Mouse (Mus musculus): Measurements from ENCODE around the gene Megf11. TPM values are rescaled to one million over a fixed set of nuclear protein-coding genes. Genes with fewer than 3 reads are reported as not detected.
A peak's percentile ranks its signal among the peaks of the same experiment; 100 is the strongest.

Megf11 gene
- polyA plus RNA-seq, 1 experiment from 2014 or later, result 4.0 TPM

DNA sequence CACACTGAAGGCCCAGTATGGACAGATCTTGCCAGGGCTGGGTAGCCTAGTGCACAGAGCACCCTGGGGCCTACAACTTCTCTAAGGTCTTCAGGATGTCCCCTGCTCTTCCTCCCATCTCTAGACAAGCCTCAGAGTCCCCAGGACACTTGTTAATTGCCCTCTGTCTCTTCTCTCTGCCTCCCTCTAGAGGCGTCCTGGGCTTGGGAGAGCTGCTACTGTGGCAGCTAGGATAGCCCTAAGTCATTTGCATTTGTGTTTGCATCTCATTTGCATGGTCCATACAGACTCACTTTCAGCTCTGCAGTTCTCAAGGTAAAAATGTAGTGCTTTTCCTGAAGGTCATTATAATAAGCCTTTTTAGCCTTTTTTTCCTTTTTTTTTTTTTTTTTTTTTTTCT is 11.7 kb downstream of the Megf11 start:
- no peaks in the 10 kb centered on the region for H3K36me3 ChIP-seq

DNA sequence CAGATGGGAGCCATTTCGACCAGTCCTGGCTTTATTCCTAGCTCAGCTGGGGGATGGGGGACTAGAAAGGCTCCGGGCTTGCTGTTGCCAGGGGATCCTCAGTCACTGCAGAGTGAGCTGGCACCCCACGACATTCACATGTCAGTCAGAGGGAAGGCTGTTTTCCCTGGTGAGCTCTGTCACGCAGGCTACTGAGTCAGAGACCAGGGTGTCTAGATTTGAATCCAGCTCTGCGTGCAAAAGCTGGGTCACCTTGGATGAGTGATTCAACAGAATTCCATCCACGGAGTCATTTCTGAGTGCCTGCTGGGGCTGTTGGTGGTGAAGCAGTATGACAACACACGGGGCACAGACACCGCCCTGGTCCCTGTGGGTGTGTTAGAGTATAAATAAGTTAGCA is 13.7 kb downstream of the Megf11 start:
- Histone ChIP-seq H3K4me1 (peaks cover 8% of the 10 kb centered on the region; the same call in 1 of the 2 replicates), H3K4me3 (replicated peaks) (no peak overlapping the region), H3K4me2 (no peak overlapping the region), H3K27me3 (no peaks in the 10 kb centered on the region; the same call in 1 of the 2 replicates), H3K27ac (no peak overlapping the region), H3K36me3 (no peaks in the 10 kb centered on the region), H3K9me3 (replicated peaks) (no peaks in the 10 kb centered on the region), H3K9ac (no peak overlapping the region)
- ATAC-seq (replicated peaks; ENCODE audit: low FRiP score), result no peak
- 71% methylated on average over 8 of the region's 8 CpGs for WGBS

More for the DNA sequence above, 11.7 kb downstream of the Megf11 start:
- no peaks in the 10 kb centered on the region for H3K9me3 ChIP-seq (replicated peaks)
- WGBS, result 23% methylated on average over 1 of the region's 1 CpGs
- H3K9ac ChIP-seq, result no peak overlapping the region
- H3K4me3 ChIP-seq (replicated peaks), result no peak overlapping the region
- no peak for ATAC-seq (replicated peaks; ENCODE audit: low FRiP score)
- H3K4me2 ChIP-seq, result no peak overlapping the region
- H3K4me1 ChIP-seq, result peaks cover 8% of the 10 kb centered on the region; the same call in 1 of the 2 replicates
- H3K27me3 ChIP-seq, result no peaks in the 10 kb centered on the region
- no peak overlapping the region for H3K27ac ChIP-seq

DNA sequence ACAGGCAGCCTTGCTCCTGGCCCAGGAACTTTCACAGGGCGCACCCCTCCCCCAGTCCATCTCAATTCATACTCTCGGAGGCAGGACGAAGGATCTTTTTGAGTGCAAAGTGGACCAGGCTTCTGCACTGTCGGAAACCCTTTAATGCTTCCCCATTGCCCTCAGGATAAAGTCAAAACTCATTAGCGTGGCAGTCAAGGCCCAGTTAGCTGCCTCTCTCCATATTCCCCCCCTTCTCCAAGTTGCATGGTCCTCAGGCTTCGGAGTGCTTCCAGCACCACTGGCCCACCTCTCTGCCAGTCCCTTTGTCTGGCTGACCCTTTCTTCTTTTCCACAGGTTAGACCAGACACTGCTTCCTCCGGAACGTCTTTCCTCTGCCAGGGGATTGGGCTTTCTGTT is 16.7 kb downstream of the Megf11 start:
- WGBS, result 78% methylated on average over 8 of the region's 8 CpGs
- no peaks in the 10 kb centered on the region for H3K36me3 ChIP-seq
- H3K4me3 ChIP-seq (replicated peaks), result no peak overlapping the region
- no peak for ATAC-seq (replicated peaks; ENCODE audit: low FRiP score)
- H3K9ac ChIP-seq, result no peak overlapping the region
- H3K27ac ChIP-seq, result no peak overlapping the region
- no peaks in the 10 kb centered on the region; the same call in 1 of the 2 replicates for H3K27me3 ChIP-seq
- 0 out of 2 replicates have a peak, but pooled peaks cover 3% of the 10 kb centered on the region for H3K4me1 ChIP-seq
- no peaks in the 10 kb centered on the region for H3K9me3 ChIP-seq (replicated peaks)
- H3K4me2 ChIP-seq, result no peak overlapping the region

DNA sequence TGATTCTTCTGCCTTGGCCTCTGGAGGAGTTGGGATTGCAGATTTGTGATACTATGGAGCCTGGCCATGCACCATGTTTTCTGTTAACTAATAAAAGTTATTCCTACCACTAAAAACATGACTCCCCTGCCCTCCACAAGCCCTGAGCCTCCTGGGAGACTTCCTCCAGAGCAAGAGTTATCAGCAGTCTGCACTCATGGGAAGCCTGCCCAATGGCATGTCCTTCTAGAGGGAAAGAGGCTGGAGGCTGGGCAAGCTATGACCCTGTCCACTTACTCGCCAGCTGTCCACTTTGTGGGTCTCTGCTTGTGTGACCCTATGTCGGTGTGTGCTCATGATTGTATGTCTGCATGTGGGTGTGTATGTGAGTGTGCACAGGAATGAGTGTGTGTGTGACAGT is 21.4 kb downstream of the Megf11 start:
- Histone ChIP-seq H3K4me1 (peaks cover 17% of the 10 kb centered on the region), H3K36me3 (no peaks in the 10 kb centered on the region), H3K9ac (no peak overlapping the region), H3K4me3 (replicated peaks) (no peak overlapping the region), H3K27me3 (no peaks in the 10 kb centered on the region; the same call in 1 of the 2 replicates), H3K4me2 (no peak overlapping the region), H3K27ac (no peak overlapping the region), H3K9me3 (replicated peaks) (no peaks in the 10 kb centered on the region)
- WGBS, result 63% methylated on average over 2 of the region's 2 CpGs
- ATAC-seq (replicated peaks; ENCODE audit: low FRiP score), result no peak

DNA sequence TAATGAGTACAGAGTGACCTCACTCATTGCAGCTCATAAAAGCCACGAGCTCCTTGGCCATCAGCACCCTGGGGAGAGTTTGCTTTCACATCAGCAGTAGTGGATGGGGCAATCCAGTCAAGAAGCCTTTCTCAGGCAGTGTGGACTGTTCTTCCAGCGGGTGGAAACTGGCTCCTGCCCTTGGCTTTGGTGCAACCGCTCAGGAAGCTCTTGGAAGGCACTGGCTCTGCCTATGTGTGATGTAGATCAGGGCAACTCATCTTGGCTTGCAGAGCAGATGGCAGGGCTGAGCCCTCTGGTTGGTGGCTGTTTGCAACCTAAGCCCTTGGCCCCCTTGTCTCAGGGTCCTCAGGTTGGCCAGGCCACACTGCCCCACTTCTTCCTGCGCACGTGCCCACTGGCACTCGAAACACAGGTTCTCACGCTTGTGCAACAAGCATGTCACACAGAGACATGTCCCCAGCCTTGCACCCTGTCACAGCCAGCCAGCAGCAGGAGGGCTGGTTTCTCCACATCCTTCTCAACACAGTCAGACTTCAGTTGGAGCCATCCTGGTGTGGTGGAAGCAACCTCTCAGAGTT is 22.1 kb downstream of the Megf11 start:
- 80% methylated on average over 7 of the region's 7 CpGs for WGBS
- no peak overlapping the region for H3K27ac ChIP-seq
- ATAC-seq (replicated peaks; ENCODE audit: low FRiP score), result no peak
- no peak overlapping the region for H3K9ac ChIP-seq
- no peaks in the 10 kb centered on the region for H3K9me3 ChIP-seq (replicated peaks)
- H3K4me1 ChIP-seq, result peaks cover 16% of the 10 kb centered on the region
- H3K36me3 ChIP-seq, result no peaks in the 10 kb centered on the region
- H3K4me2 ChIP-seq, result no peak overlapping the region
- H3K27me3 ChIP-seq, result no peaks in the 10 kb centered on the region; the same call in 1 of the 2 replicates
- H3K4me3 ChIP-seq (replicated peaks), result no peak overlapping the region

DNA sequence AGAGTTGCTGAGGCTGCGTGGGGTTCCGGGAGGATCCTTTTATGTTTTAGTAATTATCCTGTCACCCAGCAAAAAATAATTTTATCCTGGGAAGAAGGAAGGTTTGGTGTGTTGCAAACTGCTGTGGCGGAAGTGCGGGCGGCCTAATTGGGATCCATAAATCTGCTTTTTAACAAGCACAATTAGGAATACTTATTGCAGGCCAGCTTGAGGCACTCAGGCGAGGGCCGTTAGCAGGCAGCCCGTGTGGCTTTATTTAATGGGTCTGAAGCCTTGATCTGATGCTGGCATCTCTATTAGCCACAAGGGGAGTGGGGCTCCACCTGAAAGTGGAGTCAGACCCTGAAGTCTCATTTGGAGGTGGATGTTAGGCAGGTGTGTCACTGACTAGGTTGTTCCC is 23.4 kb downstream of the Megf11 start:
- Histone ChIP-seq H3K36me3 (no peaks in the 10 kb centered on the region), H3K4me2 (no peak overlapping the region), H3K27ac (no peak overlapping the region), H3K9me3 (replicated peaks) (no peaks in the 10 kb centered on the region), H3K27me3 (no peaks in the 10 kb centered on the region; the same call in 1 of the 2 replicates), H3K4me1 (peaks cover 16% of the 10 kb centered on the region), H3K4me3 (replicated peaks) (no peak overlapping the region), H3K9ac (no peak overlapping the region)
- WGBS, result 12% methylated on average over 8 of the region's 8 CpGs
- 0 out of 2 replicates have a peak, but pooled peaks have one; percentile 2 for ATAC-seq (replicated peaks; ENCODE audit: low FRiP score)

DNA sequence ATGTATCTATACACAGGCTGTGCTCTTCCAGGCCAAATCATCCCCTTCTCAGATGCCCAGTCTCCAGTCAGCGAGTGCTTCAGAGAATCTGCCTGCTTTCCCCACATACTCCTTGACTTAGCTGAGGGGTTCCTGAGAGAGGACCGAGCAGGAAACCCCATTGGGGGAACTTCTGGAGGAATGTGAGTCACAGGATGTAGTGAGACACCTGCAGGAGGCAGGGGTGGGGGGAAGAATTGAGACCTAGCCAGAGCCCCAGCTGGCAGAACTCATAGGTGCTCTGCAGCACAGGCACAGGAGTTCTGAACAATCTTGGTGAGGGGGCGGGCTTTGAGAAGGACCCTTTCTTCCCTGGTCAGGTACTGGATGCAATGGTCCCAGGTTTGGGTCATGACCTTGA is 35.0 kb downstream of the Megf11 start:
- no peak for ATAC-seq (replicated peaks; ENCODE audit: low FRiP score)
- no peaks in the 10 kb centered on the region for H3K36me3 ChIP-seq
- no peaks in the 10 kb centered on the region for H3K4me1 ChIP-seq
- no peak overlapping the region for H3K9ac ChIP-seq
- H3K4me3 ChIP-seq (replicated peaks), result no peak overlapping the region
- WGBS, result 90% methylated on average over 3 of the region's 3 CpGs
- no peaks in the 10 kb centered on the region for H3K27me3 ChIP-seq
- no peaks in the 10 kb centered on the region for H3K9me3 ChIP-seq (replicated peaks)
- no peak overlapping the region for H3K27ac ChIP-seq
- no peak overlapping the region for H3K4me2 ChIP-seq

DNA sequence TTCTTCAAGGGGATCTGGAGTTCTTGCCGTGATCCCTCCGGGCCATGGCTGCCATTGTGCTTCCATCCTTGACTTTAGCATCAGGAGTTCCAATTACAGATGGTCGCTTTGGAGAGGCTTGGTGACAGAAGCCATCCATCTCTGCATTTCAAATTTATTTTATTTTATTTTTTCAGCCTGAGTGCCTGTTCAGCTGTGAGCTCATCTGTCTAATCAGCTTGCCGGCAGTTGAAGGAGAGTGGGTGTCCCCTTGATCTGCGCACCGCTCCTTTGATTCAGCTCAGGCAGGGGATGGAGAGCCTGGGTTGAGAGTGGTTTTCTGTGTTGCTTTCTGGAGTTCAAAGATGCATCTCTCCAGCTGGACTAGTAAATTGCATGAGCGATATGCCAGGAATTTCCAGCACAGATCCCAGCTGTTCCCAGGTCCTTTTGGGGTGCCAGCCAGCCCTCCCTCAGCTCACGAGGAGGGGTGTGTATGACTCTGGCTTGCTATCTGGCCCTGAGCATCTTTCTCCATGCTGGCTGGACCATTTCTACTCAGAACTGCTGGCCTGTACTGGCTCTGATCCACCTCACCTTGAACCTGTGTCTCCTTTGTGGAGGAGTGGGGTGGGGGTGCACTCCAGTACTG is 36.7 kb downstream of the Megf11 start:
- H3K9me3 ChIP-seq (replicated peaks), result no peaks in the 10 kb centered on the region
- no peak overlapping the region for H3K27ac ChIP-seq
- H3K4me3 ChIP-seq (replicated peaks), result no peak overlapping the region
- ATAC-seq (replicated peaks; ENCODE audit: low FRiP score), result no peak
- no peak overlapping the region for H3K4me2 ChIP-seq
- H3K4me1 ChIP-seq, result no peaks in the 10 kb centered on the region
- WGBS, result 76% methylated on average over 8 of the region's 8 CpGs
- H3K27me3 ChIP-seq, result no peaks in the 10 kb centered on the region
- H3K9ac ChIP-seq, result no peak overlapping the region
- H3K36me3 ChIP-seq, result no peaks in the 10 kb centered on the region

DNA sequence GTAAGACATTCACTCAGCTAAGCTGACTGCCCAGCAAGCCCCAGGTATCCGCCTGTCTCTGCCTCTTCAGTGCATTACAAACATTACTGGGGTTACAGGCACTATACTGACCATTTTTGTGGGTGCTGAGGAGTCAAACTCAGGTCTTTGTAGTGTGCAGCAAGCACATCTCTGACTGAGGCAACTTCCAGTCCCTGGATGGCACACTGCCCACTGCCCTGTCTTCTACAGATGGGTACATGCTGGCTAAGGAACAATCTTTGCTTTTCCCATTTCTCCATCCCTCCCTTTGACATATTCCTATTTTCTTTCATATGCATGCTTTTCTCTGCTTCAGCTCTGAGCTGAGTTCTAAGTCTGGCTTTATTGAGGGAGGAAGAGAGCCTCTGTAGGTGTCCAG is 38.5 kb downstream of the Megf11 start:
- 94% methylated on average over 1 of the region's 1 CpGs for WGBS
- Histone ChIP-seq H3K9ac (no peak overlapping the region), H3K27ac (no peak overlapping the region), H3K27me3 (0 out of 2 replicates have a peak, but pooled peaks cover 2% of the 10 kb centered on the region), H3K4me1 (no peaks in the 10 kb centered on the region), H3K36me3 (no peaks in the 10 kb centered on the region), H3K9me3 (replicated peaks) (no peaks in the 10 kb centered on the region), H3K4me3 (replicated peaks) (no peak overlapping the region), H3K4me2 (no peak overlapping the region)
- ATAC-seq (replicated peaks; ENCODE audit: low FRiP score), result no peak

DNA sequence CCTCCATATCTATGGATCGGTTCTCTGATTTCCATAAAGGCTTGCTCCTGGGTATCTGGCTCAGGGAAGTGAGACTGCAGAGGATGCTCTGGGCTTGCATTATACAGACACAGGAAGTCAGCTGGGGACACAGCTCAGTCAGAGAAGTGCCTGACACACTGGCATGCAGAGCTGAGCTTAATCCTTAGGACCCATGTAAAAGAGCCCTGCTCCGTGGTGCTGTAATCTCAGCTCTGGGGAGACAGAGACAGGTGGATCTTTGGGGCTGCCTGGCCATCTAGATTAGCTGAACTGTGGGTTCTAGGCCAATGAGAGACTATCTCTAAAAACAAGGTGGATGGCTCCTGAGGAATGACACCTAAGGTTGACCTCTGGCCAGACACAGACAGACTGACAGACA is 50.7 kb downstream of the Megf11 start:
- ATAC-seq (replicated peaks; ENCODE audit: low FRiP score), result no peak
- 74% methylated on average over 2 of the region's 2 CpGs for WGBS
- Histone ChIP-seq H3K4me2 (no peak overlapping the region), H3K27ac (no peak overlapping the region), H3K27me3 (no peaks in the 10 kb centered on the region), H3K36me3 (no peaks in the 10 kb centered on the region), H3K4me3 (replicated peaks) (no peak overlapping the region), H3K9ac (no peak overlapping the region), H3K4me1 (peaks cover 5% of the 10 kb centered on the region; the same call in 1 of the 2 replicates), H3K9me3 (replicated peaks) (0 out of 2 replicates have a peak, but pooled peaks cover under 1% of the 10 kb centered on the region)

DNA sequence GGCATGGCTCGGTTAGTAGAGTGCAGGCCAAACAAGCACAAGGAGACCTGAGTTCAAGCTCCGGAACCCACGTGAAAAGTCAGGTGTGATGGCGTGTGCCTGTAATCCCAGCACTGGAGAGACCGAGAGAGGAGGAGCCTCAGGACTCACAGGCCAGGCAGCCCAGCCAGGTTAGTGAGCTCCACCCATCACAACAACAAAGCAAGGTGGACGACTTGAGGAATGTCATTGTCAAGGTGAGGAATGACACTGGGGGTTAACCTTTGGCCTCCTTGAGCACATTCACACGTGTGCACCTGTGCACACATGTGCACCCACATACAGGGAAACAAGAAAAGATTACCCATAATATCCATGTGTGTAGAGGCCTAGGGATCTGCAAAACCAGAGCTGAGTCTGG is 54.7 kb downstream of the Megf11 start:
- Histone ChIP-seq H3K27me3 (no peaks in the 10 kb centered on the region), H3K9ac (no peak overlapping the region), H3K4me2 (no peak overlapping the region), H3K9me3 (replicated peaks) (no peaks in the 10 kb centered on the region), H3K4me1 (peaks cover 5% of the 10 kb centered on the region; the same call in 1 of the 2 replicates), H3K27ac (no peak overlapping the region), H3K4me3 (replicated peaks) (no peak overlapping the region), H3K36me3 (no peaks in the 10 kb centered on the region)
- 84% methylated on average over 7 of the region's 7 CpGs for WGBS
- ATAC-seq (replicated peaks; ENCODE audit: low FRiP score), result no peak

DNA sequence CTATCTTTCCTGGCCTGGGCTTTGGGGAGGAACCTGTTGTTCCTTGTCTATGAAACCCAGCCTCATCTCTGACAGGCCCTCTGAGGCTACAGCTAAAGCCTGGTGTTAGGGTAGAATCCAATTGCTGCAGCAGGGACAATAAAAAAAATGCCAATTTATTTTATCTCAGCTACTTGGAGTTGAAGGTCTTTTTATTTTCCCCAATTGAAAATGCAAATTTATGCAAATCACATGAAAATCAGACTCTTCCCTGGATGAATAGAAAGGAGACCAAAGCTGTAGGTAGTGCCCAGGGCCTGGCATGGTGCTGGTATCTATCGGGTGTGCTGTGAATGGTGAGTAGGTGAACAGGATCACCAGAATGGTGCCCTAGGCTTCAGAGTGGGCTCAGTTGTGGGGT is 60.6 kb downstream of the Megf11 start:
- H3K4me3 ChIP-seq (replicated peaks), result no peak overlapping the region
- ATAC-seq (replicated peaks; ENCODE audit: low FRiP score), result no peak
- H3K9me3 ChIP-seq (replicated peaks), result no peaks in the 10 kb centered on the region
- H3K4me1 ChIP-seq, result peaks cover 33% of the 10 kb centered on the region
- H3K9ac ChIP-seq, result no peak overlapping the region
- H3K27me3 ChIP-seq, result no peaks in the 10 kb centered on the region
- H3K4me2 ChIP-seq, result no peak overlapping the region
- H3K36me3 ChIP-seq, result no peaks in the 10 kb centered on the region
- no peak overlapping the region for H3K27ac ChIP-seq
- whole genome bisulfite sequencing, result 94% methylated on average over 1 of the region's 1 CpGs
